1 mouse cellular context compared by ENCODE assay signal in the genomic region with DNA sequence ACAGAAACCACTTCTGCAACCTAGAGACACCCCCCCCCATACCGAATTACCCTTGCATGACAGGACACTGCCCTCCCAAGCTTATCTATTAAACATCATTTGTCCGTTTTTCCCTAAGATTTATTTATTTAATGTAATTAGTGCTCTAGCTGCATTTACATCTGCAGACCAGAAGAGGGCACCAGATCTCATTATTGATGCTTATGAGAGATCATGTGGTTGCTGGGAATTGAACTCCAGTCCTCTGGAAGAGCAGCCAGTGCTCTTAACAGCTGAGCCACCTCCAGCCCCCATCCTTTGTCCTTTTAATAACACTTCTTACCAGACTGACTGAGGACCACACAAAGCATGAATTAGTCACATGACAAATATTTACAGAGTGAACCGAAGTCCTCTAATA.
A peak's percentile ranks its signal among the peaks of the same experiment; 100 is the strongest.
TF ChIP-seq lines count a peak whose summit lies in the region.

No protein-coding gene starts in this region.

TF ChIP-seq in MEL, 35 proteins besides CTCF, POLR2A, EP300 and RAD21:
- TF ChIP-seq MXI1 (IDR thresholded peaks at IDR 0.05; ENCODE audit: low read depth, low read length) (no peak), MYB (IDR thresholded peaks at IDR 0.05; ENCODE audit: low read depth, low read length) (no peak), GATA1 (IDR thresholded peaks at IDR 0.05; ENCODE audit: low read depth, low read length) (no peak), SIN3A (IDR thresholded peaks at IDR 0.05; ENCODE audit: low read length) (no peak), MAZ (IDR thresholded peaks at IDR 0.05; ENCODE audit: low read depth, low read length) (no peak), ZC3H11A (IDR thresholded peaks at IDR 0.05; ENCODE audit: low read depth, low read length) (peak; percentile 55), USF1 (IDR thresholded peaks at IDR 0.05; ENCODE audit: low read depth, low read length) (peak; percentile 37; the same call in 1 of the 2 replicates), SMC3 (IDR thresholded peaks at IDR 0.05; ENCODE audit: low read depth, low read length) (peak; percentile 72)
